Mouse (Mus musculus) C2C12 (cell line): ENCODE data around the gene Aven. TPM values are rescaled to one million over a fixed set of nuclear protein-coding genes. Genes with fewer than 3 reads are reported as not detected.

ENCODE experiments used
- H3K27me3 ChIP-seq: one replicate; pipeline ENCODE4 v1.6.1; 2011; ENCODE audit not compliant: control insufficient read depth, insufficient read depth, insufficient read length
- H3K36me3 ChIP-seq: one replicate; pipeline ENCODE4 v1.6.1; 2011; ENCODE audit not compliant: control insufficient read depth, insufficient read depth
- H3K4me3 ChIP-seq: one replicate; pipeline ENCODE4 v1.5.1; 2011; ENCODE audit warnings: mild to moderate bottlenecking, control low read depth; ENCODE audit not compliant: poor library complexity, insufficient read depth, severe bottlenecking
- H3K79me2 ChIP-seq: one replicate; pipeline ENCODE4 v1.6.1; 2011; ENCODE audit not compliant: control insufficient read depth, insufficient read depth
- H3K79me3 ChIP-seq: one replicate; pipeline ENCODE4 v1.6.1; 2011; ENCODE audit warnings: low read depth, control low read depth
- H3ac ChIP-seq: one replicate; pipeline ENCODE3; 2011; ENCODE audit warnings: low read depth; ENCODE audit not compliant: control insufficient read depth, insufficient read length
- CEBPB ChIP-seq: IDR thresholded peaks from one replicate; pipeline ENCODE4 v1.6.1; 2011; ENCODE audit warnings: low read depth, mild to moderate bottlenecking, control low read depth, moderate library complexity
- CTCF ChIP-seq: IDR thresholded peaks from one replicate; pipeline ENCODE4 v1.5.1; 2011; ENCODE audit not compliant: control insufficient read depth, insufficient read depth, insufficient read length
- FOSL1 ChIP-seq: IDR thresholded peaks from one replicate; pipeline ENCODE4 v1.8.0; 2011; ENCODE audit warnings: mild to moderate bottlenecking, low read length; ENCODE audit not compliant: poor library complexity, insufficient read depth, severe bottlenecking
- MAX ChIP-seq: IDR thresholded peaks from one replicate; pipeline ENCODE4 v1.6.1; 2011; ENCODE audit warnings: mild to moderate bottlenecking, control low read depth
- MYOD1 ChIP-seq: IDR thresholded peaks from one replicate; pipeline ENCODE4 v1.6.1; 2011; ENCODE audit warnings: low read depth; ENCODE audit not compliant: control insufficient read depth, insufficient read length
- MYOG ChIP-seq: IDR thresholded peaks from one replicate; pipeline ENCODE4 v1.6.1; 2011; ENCODE audit not compliant: control insufficient read depth, insufficient read length; ENCODE audit errors: extremely low read depth
- USF1 ChIP-seq: IDR thresholded peaks from one replicate; pipeline ENCODE4 v1.6.1; 2011; ENCODE audit warnings: low read depth, mild to moderate bottlenecking, control low read depth, moderate library complexity
- polyA plus RNA-seq: library from polyadenylated mRNA; unstranded; fragments of >200 nt; fragmentation: generic; extraction: Trizol; gene quantifications from one replicate; pipeline ENCODE4 v1.2.1, GENCODE M21; 2012; ENCODE audit warnings: missing spikeins

Aven gene
- polyA plus RNA-seq, 1 experiment: 19.9 TPM

GRCm38 (mm10) chr2:112567786-112568185, 75.0 kb downstream of the Aven start:
- no peak overlapping the region for H3K4me3 ChIP-seq
- H3K36me3 ChIP-seq: no peaks in the 10 kb centered on the region
- H3ac ChIP-seq: no peak overlapping the region
- no peaks in the 10 kb centered on the region for H3K79me2 ChIP-seq
- no peaks in the 10 kb centered on the region for H3K27me3 ChIP-seq
- no peak for TF ChIP-seq CTCF
- TF ChIP-seq FOSL1: no peak
- no peak for TF ChIP-seq MYOG
- no peak for TF ChIP-seq MYOD1
- no peak for TF ChIP-seq MAX
- TF ChIP-seq CEBPB: no peak
- no peaks in the 10 kb centered on the region for H3K79me3 ChIP-seq

DNA sequence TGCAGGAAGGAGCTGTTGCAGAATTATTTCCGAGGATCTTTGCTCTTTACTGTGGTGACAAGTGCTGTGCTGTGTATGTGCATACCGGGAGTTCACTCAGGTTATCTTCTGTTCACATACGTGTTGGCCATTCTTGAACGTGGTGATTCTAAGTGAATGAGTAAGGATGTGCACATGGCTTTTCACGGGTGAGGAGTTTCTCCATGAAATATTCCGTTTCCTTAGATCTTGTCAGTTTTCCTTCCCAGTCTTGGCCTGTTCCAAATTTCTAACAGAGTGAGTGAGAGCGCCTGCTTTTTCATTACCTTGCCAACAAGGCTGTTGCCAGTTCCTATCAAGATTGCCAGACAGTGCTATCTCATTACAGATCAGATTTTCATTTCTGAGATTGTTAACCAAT, 98.2 kb downstream of the Aven start:
- Histone ChIP-seq H3K79me2 (no peaks in the 10 kb centered on the region), H3K4me3 (no peak overlapping the region), H3K36me3 (no peaks in the 10 kb centered on the region), H3K27me3 (no peaks in the 10 kb centered on the region), H3ac (no peak overlapping the region), H3K79me3 (no peaks in the 10 kb centered on the region)
- no peak for TF ChIP-seq CEBPB
- no peak for TF ChIP-seq MYOG
- TF ChIP-seq CTCF: no peak

DNA sequence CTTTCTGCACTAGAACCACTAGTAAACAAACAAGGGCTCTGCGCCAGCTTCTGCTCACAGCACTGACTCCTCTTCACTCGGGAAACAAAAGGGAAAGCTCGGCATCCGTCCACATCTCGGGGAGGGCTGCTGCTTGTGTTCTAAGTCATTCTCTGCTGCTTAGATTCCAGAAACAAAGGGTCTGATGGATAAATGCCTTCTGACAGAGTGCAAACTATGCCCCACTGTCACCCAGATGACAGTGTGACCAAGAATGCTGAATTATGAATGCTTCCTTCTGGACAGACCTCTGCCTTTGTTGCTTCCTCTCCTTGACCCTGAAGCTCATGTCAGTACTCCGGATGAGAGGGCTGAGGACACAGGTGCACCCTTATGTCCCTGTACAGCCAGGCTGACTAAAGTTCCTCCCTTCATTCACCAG, 98.7 kb downstream of the Aven start:
- Histone ChIP-seq H3K79me3 (no peaks in the 10 kb centered on the region), H3ac (no peak overlapping the region), H3K4me3 (no peak overlapping the region), H3K36me3 (no peaks in the 10 kb centered on the region), H3K27me3 (no peaks in the 10 kb centered on the region), H3K79me2 (no peaks in the 10 kb centered on the region)
- TF ChIP-seq CTCF (no peak), MAX (no peak), FOSL1 (no peak), MYOG (no peak), MYOD1 (no peak), CEBPB (no peak), USF1 (no peak)

- no peak overlapping the region for H3K4me3 ChIP-seq
- no peaks in the 10 kb centered on the region for H3K79me2 ChIP-seq
- TF ChIP-seq USF1: no peak
- TF ChIP-seq MAX: no peak
- TF ChIP-seq MYOD1: no peak
- TF ChIP-seq FOSL1: no peak
- no peak for TF ChIP-seq CEBPB
- no peak for TF ChIP-seq CTCF
- TF ChIP-seq MYOG: no peak
- H3K27me3 ChIP-seq: no peaks in the 10 kb centered on the region
- H3ac ChIP-seq: no peak overlapping the region
- no peaks in the 10 kb centered on the region for H3K36me3 ChIP-seq
- H3K79me3 ChIP-seq: no peaks in the 10 kb centered on the region
Observed at GRCm38 (mm10) chr2:112593322-112593721, 100.6 kb downstream of the Aven start.

DNA sequence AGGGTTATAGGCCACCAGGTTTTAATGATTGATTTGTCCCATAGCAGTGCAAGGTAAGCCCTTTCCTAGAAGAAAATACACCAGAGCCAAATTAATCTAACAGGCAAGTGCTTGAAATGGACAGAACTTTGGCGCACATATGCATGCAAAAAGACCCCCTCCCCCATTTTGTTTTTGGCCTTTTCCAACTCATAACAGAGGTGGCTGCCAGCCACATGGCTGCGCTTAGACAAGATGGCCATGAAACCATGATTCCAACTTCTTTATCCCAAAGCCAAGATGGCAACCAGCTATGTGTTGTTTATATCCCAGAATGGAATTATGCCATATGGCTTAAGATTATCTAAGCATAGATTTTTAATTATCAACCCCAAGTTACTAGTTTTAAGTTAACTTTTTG, 101.0 kb downstream of the Aven start:
- Histone ChIP-seq H3K79me3 (no peaks in the 10 kb centered on the region), H3K27me3 (no peaks in the 10 kb centered on the region), H3K79me2 (no peaks in the 10 kb centered on the region), H3ac (no peak overlapping the region), H3K4me3 (no peak overlapping the region), H3K36me3 (no peaks in the 10 kb centered on the region)
- no peak for TF ChIP-seq FOSL1
- no peak for TF ChIP-seq MYOG
- no peak for TF ChIP-seq CEBPB
- TF ChIP-seq USF1: no peak
- TF ChIP-seq CTCF: no peak
- no peak for TF ChIP-seq MYOD1
- no peak for TF ChIP-seq MAX

DNA sequence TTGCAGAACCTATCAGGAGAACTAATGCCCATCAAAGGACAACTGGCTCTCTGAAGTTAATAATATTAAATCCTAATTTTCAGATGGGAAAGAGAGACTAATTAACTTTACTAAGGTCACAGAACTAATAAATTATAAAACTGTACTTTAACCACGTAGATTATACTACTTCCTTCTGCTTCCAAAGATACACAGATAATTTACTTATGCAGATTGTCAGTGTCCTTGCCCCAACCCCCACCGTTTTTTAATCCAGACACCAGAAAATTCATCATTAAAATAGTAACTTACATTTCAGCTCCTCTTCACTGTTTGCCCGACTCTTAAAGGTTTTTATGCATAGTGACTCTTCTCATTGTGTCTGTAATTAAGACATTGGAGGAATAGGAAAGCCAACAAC, 103.0 kb downstream of the Aven start:
- H3ac ChIP-seq: no peak overlapping the region
- TF ChIP-seq MYOD1 (no peak), CEBPB (no peak), CTCF (no peak), MAX (no peak), FOSL1 (no peak), USF1 (no peak), MYOG (no peak)
- no peaks in the 10 kb centered on the region for H3K36me3 ChIP-seq
- H3K27me3 ChIP-seq: no peaks in the 10 kb centered on the region
- H3K4me3 ChIP-seq: no peak overlapping the region
- H3K79me2 ChIP-seq: no peaks in the 10 kb centered on the region
- no peaks in the 10 kb centered on the region for H3K79me3 ChIP-seq
